Mouse (Mus musculus): ENCODE measurements around the gene Rhof. TPM values are rescaled to one million over a fixed set of nuclear protein-coding genes. Genes with fewer than 3 reads are reported as not detected.

The Rhof gene
- total and polyA plus RNA-seq, 2 experiments, result 0.09 to 0.86 TPM

DNA sequence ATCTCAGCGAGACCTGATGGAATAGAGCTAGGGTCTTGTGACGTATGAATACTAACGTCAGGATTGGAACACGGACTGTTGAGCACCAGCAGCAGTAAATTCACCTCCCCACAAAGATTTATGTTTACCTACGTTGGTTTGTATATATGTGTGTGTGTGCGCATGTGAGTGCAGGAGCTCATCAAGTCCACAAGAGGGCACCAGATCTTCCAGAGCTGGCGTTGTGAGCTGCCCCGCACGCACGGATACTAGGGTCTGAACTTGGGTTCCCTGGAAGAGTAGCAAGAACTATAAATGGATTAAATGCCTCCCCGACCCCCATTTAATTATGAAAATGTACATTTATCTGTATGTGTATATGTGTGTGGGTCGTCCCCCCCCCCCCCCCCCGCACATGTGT is 52.0 kb downstream of the Rhof start:
- no peaks in the 10 kb centered on the region for H3K36me3 ChIP-seq (ENCODE audit: control insufficient read depth, insufficient read depth, low read length)
- peaks cover 15% of the 10 kb centered on the region for H3K4me1 ChIP-seq (ENCODE audit: control insufficient read depth, insufficient read depth, low read length)
- no peaks in the 10 kb centered on the region for H3K27me3 ChIP-seq (ENCODE audit: control insufficient read depth, insufficient read depth, low read length)
- H3K27ac ChIP-seq (replicated peaks; ENCODE audit: insufficient read depth, low read depth, low read length), result no peak overlapping the region
- TF ChIP-seq POLR2A (IDR thresholded peaks at IDR 0.05; ENCODE audit: extremely low read depth, insufficient read depth, low read length) (no peak), CTCF (IDR thresholded peaks at IDR 0.05; ENCODE audit: low read depth, low read length) (0 out of 2 replicates have a peak, but pooled peaks have one; percentile 4)
- 95% methylated on average over 13 of the region's 13 CpGs for WGBS
- H3K4me3 ChIP-seq (ENCODE audit: insufficient read depth, low read depth, low read length), result no peak overlapping the region
- DNase-seq (ENCODE audit: extremely low read depth, low read depth, low spot score), result no peak
- peaks cover 22% of the 10 kb centered on the region for H3K79me2 ChIP-seq (ENCODE audit: control insufficient read depth, insufficient read depth, low read length)
- H3K9ac ChIP-seq (ENCODE audit: low read depth, low read length), result no peak overlapping the region

- TF ChIP-seq CTCF (IDR thresholded peaks at IDR 0.05; ENCODE audit: low read depth, low read length) (no peak), POLR2A (IDR thresholded peaks at IDR 0.05; ENCODE audit: extremely low read depth, insufficient read depth, low read length) (no peak)
- WGBS, result 65% methylated on average over 8 of the region's 8 CpGs
- peak; percentile 40 for DNase-seq (ENCODE audit: extremely low read depth, low read depth, low spot score)
- no peaks in the 10 kb centered on the region for H3K27me3 ChIP-seq (ENCODE audit: control insufficient read depth, insufficient read depth, low read length)
- H3K4me1 ChIP-seq (ENCODE audit: control insufficient read depth, insufficient read depth, low read length), result peaks cover 19% of the 10 kb centered on the region
- H3K79me2 ChIP-seq (ENCODE audit: control insufficient read depth, insufficient read depth, low read length), result peaks cover 21% of the 10 kb centered on the region
- no peaks in the 10 kb centered on the region for H3K36me3 ChIP-seq (ENCODE audit: control insufficient read depth, insufficient read depth, low read length)
- no peak overlapping the region for H3K4me3 ChIP-seq (ENCODE audit: insufficient read depth, low read depth, low read length)
- no peak overlapping the region for H3K9ac ChIP-seq (ENCODE audit: low read depth, low read length)
- H3K27ac ChIP-seq (replicated peaks; ENCODE audit: insufficient read depth, low read depth, low read length), result no peak overlapping the region
These were observed 52.5 kb downstream of the Rhof start for GRCm38 (mm10) chr5:123080041-123080440.

DNA sequence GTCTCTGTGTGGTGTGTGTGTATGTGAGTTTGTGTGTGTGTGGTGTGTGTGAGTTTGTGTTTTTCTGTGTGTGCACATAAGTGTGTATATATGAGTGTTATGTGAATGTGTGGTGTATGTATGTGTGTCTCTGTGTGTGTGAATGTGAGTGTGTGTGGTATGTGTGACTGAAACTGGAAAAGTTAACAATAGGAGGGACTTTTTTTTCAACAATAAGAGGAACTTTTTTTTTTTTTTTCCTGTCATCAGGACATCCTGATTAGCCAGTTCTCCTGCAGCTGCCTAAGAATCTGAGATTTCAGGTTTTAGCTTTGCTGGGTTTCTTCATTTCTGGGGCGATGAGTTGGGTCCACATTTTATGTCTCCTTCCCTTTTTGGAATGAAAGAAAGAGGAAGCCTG is 52.9 kb downstream of the Rhof start:
- TF ChIP-seq CTCF (IDR thresholded peaks at IDR 0.05; ENCODE audit: low read depth, low read length) (no peak), POLR2A (IDR thresholded peaks at IDR 0.05; ENCODE audit: extremely low read depth, insufficient read depth, low read length) (no peak)
- no peak overlapping the region for H3K27ac ChIP-seq (replicated peaks; ENCODE audit: insufficient read depth, low read depth, low read length)
- no peaks in the 10 kb centered on the region for H3K36me3 ChIP-seq (ENCODE audit: control insufficient read depth, insufficient read depth, low read length)
- H3K4me1 ChIP-seq (ENCODE audit: control insufficient read depth, insufficient read depth, low read length), result peaks cover 19% of the 10 kb centered on the region
- H3K79me2 ChIP-seq (ENCODE audit: control insufficient read depth, insufficient read depth, low read length), result peaks cover 16% of the 10 kb centered on the region
- H3K27me3 ChIP-seq (ENCODE audit: control insufficient read depth, insufficient read depth, low read length), result no peaks in the 10 kb centered on the region
- WGBS, result 71% methylated on average over 1 of the region's 1 CpGs
- no peak overlapping the region for H3K4me3 ChIP-seq (ENCODE audit: insufficient read depth, low read depth, low read length)
- H3K9ac ChIP-seq (ENCODE audit: low read depth, low read length), result no peak overlapping the region
- no peak for DNase-seq (ENCODE audit: extremely low read depth, low read depth, low spot score)

- Histone ChIP-seq H3K27ac (replicated peaks; ENCODE audit: insufficient read depth, low read depth, low read length) (0 out of 2 replicates have a peak overlapping the region, but pooled peaks have one; percentile 1), H3K79me2 (ENCODE audit: control insufficient read depth, insufficient read depth, low read length) (peaks cover 12% of the 10 kb centered on the region; the same call in 1 of the 2 replicates), H3K36me3 (ENCODE audit: control insufficient read depth, insufficient read depth, low read length) (no peaks in the 10 kb centered on the region), H3K4me1 (ENCODE audit: control insufficient read depth, insufficient read depth, low read length) (peaks cover 15% of the 10 kb centered on the region), H3K27me3 (ENCODE audit: control insufficient read depth, insufficient read depth, low read length) (no peaks in the 10 kb centered on the region), H3K4me3 (ENCODE audit: insufficient read depth, low read depth, low read length) (peak overlapping the region; percentile 63), H3K9ac (ENCODE audit: low read depth, low read length) (peak overlapping the region; percentile 72)
- TF ChIP-seq POLR2A (IDR thresholded peaks at IDR 0.05; ENCODE audit: extremely low read depth, insufficient read depth, low read length), result no peak
- no peak for TF ChIP-seq CTCF (IDR thresholded peaks at IDR 0.05; ENCODE audit: low read depth, low read length)
- no peak for DNase-seq (ENCODE audit: extremely low read depth, low read depth, low spot score)
- WGBS, result 4% methylated on average over 35 of the region's 35 CpGs
These were observed 55.8 kb downstream of the Rhof start for GRCm38 (mm10) chr5:123076419-123077281.

DNA sequence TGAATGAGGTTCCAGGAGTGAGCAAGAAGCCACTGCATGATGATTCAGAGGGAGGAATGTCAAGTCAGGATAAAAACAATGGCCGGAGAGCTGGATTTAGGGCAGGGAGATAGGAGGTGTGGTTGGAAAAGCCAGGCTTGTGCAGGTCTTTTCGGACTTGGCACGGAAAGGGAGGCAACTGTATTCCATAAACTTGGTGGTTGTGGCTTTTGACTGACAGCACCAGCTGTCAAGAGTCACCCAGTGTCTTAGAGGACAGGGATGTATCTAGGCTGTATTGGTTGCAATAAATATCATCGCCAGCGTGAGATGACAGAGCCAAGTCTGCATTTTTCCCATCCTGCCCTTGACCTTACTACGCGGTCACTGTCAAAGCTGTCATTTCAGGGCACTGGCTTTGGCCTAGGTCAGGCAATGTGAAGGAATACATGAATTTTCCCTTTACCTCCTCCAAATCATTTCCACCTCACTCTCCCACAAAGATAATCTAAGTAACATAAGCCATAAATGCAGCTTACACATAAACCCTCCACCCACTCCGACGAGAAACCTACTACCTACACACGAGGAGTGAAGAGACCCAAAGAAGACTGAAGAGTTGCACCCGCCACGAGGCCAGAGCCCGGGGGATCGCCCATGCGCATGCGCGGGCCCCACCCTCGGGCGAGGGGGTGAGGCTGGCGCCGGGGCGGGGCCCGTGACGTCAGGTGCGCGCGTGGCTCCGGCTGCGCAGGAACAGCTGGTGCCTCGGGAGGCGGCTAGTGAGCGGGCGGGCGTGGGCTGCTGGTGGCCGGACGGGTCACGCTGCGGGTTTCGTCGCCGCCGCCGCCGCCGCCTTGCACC is 56.7 kb downstream of the Rhof start:
- WGBS, result 3% methylated on average over 45 of the region's 45 CpGs
- H3K79me2 ChIP-seq (ENCODE audit: control insufficient read depth, insufficient read depth, low read length), result peaks cover 9% of the 10 kb centered on the region; the same call in 1 of the 2 replicates
- TF ChIP-seq CTCF (IDR thresholded peaks at IDR 0.05; ENCODE audit: low read depth, low read length), result no peak
- TF ChIP-seq POLR2A (IDR thresholded peaks at IDR 0.05; ENCODE audit: extremely low read depth, insufficient read depth, low read length), result peak; percentile 61; the same call in 1 of the 2 replicates
- peak overlapping the region; percentile 63 for H3K4me3 ChIP-seq (ENCODE audit: insufficient read depth, low read depth, low read length)
- peak overlapping the region; percentile 64 for H3K27ac ChIP-seq (replicated peaks; ENCODE audit: insufficient read depth, low read depth, low read length)
- H3K27me3 ChIP-seq (ENCODE audit: control insufficient read depth, insufficient read depth, low read length), result no peaks in the 10 kb centered on the region
- H3K4me1 ChIP-seq (ENCODE audit: control insufficient read depth, insufficient read depth, low read length), result peaks cover 15% of the 10 kb centered on the region
- H3K36me3 ChIP-seq (ENCODE audit: control insufficient read depth, insufficient read depth, low read length), result no peaks in the 10 kb centered on the region
- H3K9ac ChIP-seq (ENCODE audit: low read depth, low read length), result peak overlapping the region; percentile 72
- peak; percentile 76 for DNase-seq (ENCODE audit: extremely low read depth, low read depth, low spot score)
